Comparison of ENCODE assay signal across 9 mouse cellular contexts in genomic region chr14:31251626-31252025, GRCm38 (mm10). TPM values are rescaled to one million over a fixed set of nuclear protein-coding genes. Genes with fewer than 3 reads are reported as not detected.
DNase-seq lines count a peak whose midpoint lies in the region; ATAC-seq and TF ChIP-seq lines count a peak whose summit lies in the region.
"Had no signal": no experiment of that assay in that cellular context is flagged by ENCODE, and none has a peak within 500 bp of the region (broad histone marks: within the 10 kb centered on the region; RNA-seq: fewer than 3 reads in every experiment).

No protein-coding gene starts in this region.

- peak overlapping the region; percentile 78 for H3K4me2 ChIP-seq in heart, embryonic 15.5 days

- 1% methylated on average over 18 of the region's 18 CpGs for WGBS in heart, embryonic 15.5 days
- under 1% methylated on average over 18 of the region's 18 CpGs for whole genome bisulfite sequencing in hindbrain, embryonic 10.5 days
- WGBS in midbrain, embryonic 10.5 days: 3% methylated on average over 18 of the region's 18 CpGs

- no peak for TF ChIP-seq CTCF in G1E (IDR thresholded peaks at IDR 0.05; ENCODE audit: low read depth, low read length)

- no peaks in the 10 kb centered on the region for H3K9me3 ChIP-seq in heart, embryonic 15.5 days (replicated peaks)
- no peaks in the 10 kb centered on the region for H3K9me3 ChIP-seq in G1E (replicated peaks)
- no peaks in the 10 kb centered on the region for H3K9me3 ChIP-seq in hindbrain, embryonic 10.5 days
- H3K9me3 ChIP-seq in midbrain, embryonic 10.5 days (replicated peaks): no peaks in the 10 kb centered on the region

- no peak for DNase-seq in heart, adult 18-20 months
- no peak for DNase-seq in G1E (ENCODE audit: low spot score)
- DNase-seq in hindbrain, embryonic 10.5 days (ENCODE audit: low spot score): no peak
- DNase-seq in midbrain, embryonic 10.5 days (ENCODE audit: low spot score): no peak
- no peak for DNase-seq in thymus, postnatal 10 days (ENCODE audit: low spot score in 2 of 2)
- DNase-seq in spleen, postnatal 36 days (ENCODE audit: low spot score in 2 of 2): no peak
- no peak for DNase-seq in adrenal gland, adult 2 months

- H3K36me3 ChIP-seq in heart, embryonic 15.5 days: peaks cover 37% of the 10 kb centered on the region
- H3K36me3 ChIP-seq in G1E (replicated peaks): peaks cover 49% of the 10 kb centered on the region
- peaks cover 41% of the 10 kb centered on the region for H3K36me3 ChIP-seq in hindbrain, embryonic 10.5 days
- H3K36me3 ChIP-seq in midbrain, embryonic 10.5 days: peaks cover 42% of the 10 kb centered on the region

- peak; percentile 20; the same call in 1 of the 2 replicates for ATAC-seq in heart, embryonic 15.5 days (replicated peaks; ENCODE audit: insufficient number of reproducible peaks, insufficient read depth, low FRiP score, low read depth)
- no peak for ATAC-seq in G1E (ENCODE audit: extremely low read depth, insufficient number of reproducible peaks, low FRiP score, poor library complexity, severe bottlenecking)

- H3K9ac ChIP-seq in heart, embryonic 15.5 days: peak overlapping the region; percentile 86

- H3K27ac ChIP-seq in heart, embryonic 15.5 days: peak overlapping the region; percentile 64
- H3K27ac ChIP-seq in hindbrain, embryonic 10.5 days: peak overlapping the region; percentile 97
- peak overlapping the region; percentile 96 for H3K27ac ChIP-seq in midbrain, embryonic 10.5 days (replicated peaks)

- peaks cover 20% of the 10 kb centered on the region for H3K4me1 ChIP-seq in heart, embryonic 15.5 days (replicated peaks)
- H3K4me1 ChIP-seq in G1E (ENCODE audit: insufficient read depth, low read depth, low read length): peaks cover 44% of the 10 kb centered on the region
- H3K4me1 ChIP-seq in hindbrain, embryonic 10.5 days (replicated peaks): peaks cover 19% of the 10 kb centered on the region
- H3K4me1 ChIP-seq in midbrain, embryonic 10.5 days: peaks cover 28% of the 10 kb centered on the region

- H3K4me3 ChIP-seq in heart, embryonic 15.5 days: peak overlapping the region; percentile 72
- H3K4me3 ChIP-seq in G1E (ENCODE audit: low read depth, low read length): peak overlapping the region; percentile 99
- H3K4me3 ChIP-seq in hindbrain, embryonic 10.5 days: peak overlapping the region; percentile 78
- peak overlapping the region; percentile 99 for H3K4me3 ChIP-seq in midbrain, embryonic 10.5 days

- no peaks in the 10 kb centered on the region for H3K27me3 ChIP-seq in heart, embryonic 15.5 days
- H3K27me3 ChIP-seq in G1E (ENCODE audit: insufficient read depth, low read length): no peaks in the 10 kb centered on the region
- no peaks in the 10 kb centered on the region for H3K27me3 ChIP-seq in hindbrain, embryonic 10.5 days (ENCODE audit: insufficient read depth, poor library complexity, severe bottlenecking)
- H3K27me3 ChIP-seq in midbrain, embryonic 10.5 days (ENCODE audit: low read depth, poor library complexity, severe bottlenecking): no peaks in the 10 kb centered on the region
- H3K27me3 ChIP-seq: Patski had no signal

RNA-seq across cellular contexts. Expression of gene Bap1, which starts 0.4 kb away (rescaled TPM):
- polyA plus RNA-seq in heart, embryonic 15.5 days (2015; fragmentation: Nextera tagmentation; extraction: Ambion mirVana): 43.2 and 59.0 TPM in 2 replicates
- total RNA-seq in heart, adult 18-20 months (2021): 10 to 100 TPM; 42.4 to 45.3 TPM
- 26.4 and 47.0 TPM in 2 replicates for total RNA-seq in G1E (2014; fragmentation: Nextera tagmentation)
- total RNA-seq in G1E (2017): 42.5 and 45.9 TPM in 2 replicates
- 65.7 and 66.3 TPM in 2 replicates for polyA plus RNA-seq in G1E (2012)
- 121 and 137 TPM in 2 replicates for polyA plus RNA-seq in hindbrain, embryonic 10.5 days (2016; fragmentation: Nextera tagmentation; extraction: Ambion mirVana)
- 136 and 151 TPM in 2 replicates for polyA plus RNA-seq in midbrain, embryonic 10.5 days (2016; fragmentation: Nextera tagmentation; extraction: Ambion mirVana)
- 10 to 100 TPM; 59.5 to 60.5 TPM for total RNA-seq in adrenal gland, adult 2 months (2021)
- 63.2 and 72.0 TPM in 2 replicates for polyA plus RNA-seq in adrenal gland, adult 2 months (2012; rRNA removed)

RNA-seq across cellular contexts. Expression of gene Phf7, which starts 0.5 kb away (rescaled TPM):
- polyA plus RNA-seq in heart, embryonic 15.5 days (2015; fragmentation: Nextera tagmentation; extraction: Ambion mirVana): 7.9 and 8.3 TPM in 2 replicates
- total RNA-seq in heart, adult 18-20 months (2021): 1 to 10 TPM; 4.2 to 5.1 TPM
- total RNA-seq in G1E (2014; fragmentation: Nextera tagmentation) (11.7 and 13.2 TPM in 2 replicates), G1E (2017) (5.8 and 6.5 TPM in 2 replicates)
- polyA plus RNA-seq in G1E (2012): 1.7 and 1.9 TPM in 2 replicates
- 12.7 and 13.1 TPM in 2 replicates for polyA plus RNA-seq in hindbrain, embryonic 10.5 days (2016; fragmentation: Nextera tagmentation; extraction: Ambion mirVana)
- polyA plus RNA-seq in midbrain, embryonic 10.5 days (2016; fragmentation: Nextera tagmentation; extraction: Ambion mirVana): 13.4 and 13.5 TPM in 2 replicates
- total RNA-seq in adrenal gland, adult 2 months (2021): 1 to 10 TPM; 6.1 to 7.3 TPM
- 4.6 and 4.8 TPM in 2 replicates for polyA plus RNA-seq in adrenal gland, adult 2 months (2012; rRNA removed)

RNA-seq across cellular contexts. Expression of gene Sema3g, which starts 34.0 kb away (rescaled TPM):
- polyA plus RNA-seq in heart, embryonic 15.5 days (2015; fragmentation: Nextera tagmentation; extraction: Ambion mirVana): 0.60 and 0.83 TPM in 2 replicates
- 10 to 100 TPM; 13.5 to 15.7 TPM for total RNA-seq in heart, adult 18-20 months (2021)
- not detected in 2 replicates for total RNA-seq in G1E (2014; fragmentation: Nextera tagmentation)
- 0.11 TPM in 1 of 2 replicates, not detected in the other for total RNA-seq in G1E (2017)
- not detected in 2 replicates for polyA plus RNA-seq in G1E (2012)
- polyA plus RNA-seq in hindbrain, embryonic 10.5 days (2016; fragmentation: Nextera tagmentation; extraction: Ambion mirVana): 0.78 and 0.91 TPM in 2 replicates
- 0.51 and 1.0 TPM in 2 replicates for polyA plus RNA-seq in midbrain, embryonic 10.5 days (2016; fragmentation: Nextera tagmentation; extraction: Ambion mirVana)
- 10 to 100 TPM in 1 of 2 experiments, 1 to 10 TPM in 1; 5.2 to 11.2 TPM for total RNA-seq in adrenal gland, adult 2 months (2021)
- polyA plus RNA-seq in adrenal gland, adult 2 months (2012; rRNA removed): 8.7 and 10.9 TPM in 2 replicates

RNA-seq across cellular contexts. Expression of gene Nisch, which starts 34.9 kb away (rescaled TPM):
- 287 and 381 TPM in 2 replicates for polyA plus RNA-seq in heart, embryonic 15.5 days (2015; fragmentation: Nextera tagmentation; extraction: Ambion mirVana)
- 100 to 1,000 TPM; 118 to 119 TPM for total RNA-seq in heart, adult 18-20 months (2021)
- total RNA-seq in G1E (2014; fragmentation: Nextera tagmentation) (287 and 312 TPM in 2 replicates), G1E (2017) (83.8 and 87.1 TPM in 2 replicates)
- 173 and 201 TPM in 2 replicates for polyA plus RNA-seq in G1E (2012)
- 432 and 459 TPM in 2 replicates for polyA plus RNA-seq in hindbrain, embryonic 10.5 days (2016; fragmentation: Nextera tagmentation; extraction: Ambion mirVana)
- 391 and 448 TPM in 2 replicates for polyA plus RNA-seq in midbrain, embryonic 10.5 days (2016; fragmentation: Nextera tagmentation; extraction: Ambion mirVana)
- 100 to 1,000 TPM; 249 to 309 TPM for total RNA-seq in adrenal gland, adult 2 months (2021)
- polyA plus RNA-seq in adrenal gland, adult 2 months (2012; rRNA removed): 412 and 462 TPM in 2 replicates

RNA-seq across cellular contexts. Expression of gene Tnnc1, which starts 43.5 kb away (rescaled TPM):
- polyA plus RNA-seq in heart, embryonic 15.5 days (2015; fragmentation: Nextera tagmentation; extraction: Ambion mirVana): 3,799 and 4,649 TPM in 2 replicates
- 1,000 to 10,000 TPM; 5,748 to 6,764 TPM for total RNA-seq in heart, adult 18-20 months (2021)
- total RNA-seq in G1E (2014; fragmentation: Nextera tagmentation) (3.3 TPM in 1 of 2 replicates, not detected in the other), G1E (2017) (1.1 TPM in 1 of 2 replicates, not detected in the other)
- 0.08 TPM in 1 of 2 replicates, not detected in the other for polyA plus RNA-seq in G1E (2012)
- 1.5 and 4.3 TPM in 2 replicates for polyA plus RNA-seq in hindbrain, embryonic 10.5 days (2016; fragmentation: Nextera tagmentation; extraction: Ambion mirVana)
- 0.80 and 1.1 TPM in 2 replicates for polyA plus RNA-seq in midbrain, embryonic 10.5 days (2016; fragmentation: Nextera tagmentation; extraction: Ambion mirVana)
- total RNA-seq in adrenal gland, adult 2 months (2021): 1 to 10 TPM; 1.3 to 1.7 TPM
- polyA plus RNA-seq in adrenal gland, adult 2 months (2012; rRNA removed): 0.36 TPM in 1 of 2 replicates, not detected in the other
